Mouse (Mus musculus) ES-E14 (cell line): Measurements from ENCODE around the gene Clstn2.

Experiments used
- CHD2 ChIP-seq: IDR thresholded peaks from 2 replicates; pipeline ENCODE4 v1.6.1; 2014; ENCODE audit warnings: mild to moderate bottlenecking, low read depth, low read length, inconsistent platforms
- HCFC1 ChIP-seq: IDR thresholded peaks from 2 replicates; pipeline ENCODE4 v1.6.1; 2012; ENCODE audit warnings: low read length, inconsistent platforms, borderline replicate concordance; ENCODE audit not compliant: insufficient read depth
- ZNF384 ChIP-seq: IDR thresholded peaks from 2 replicates; pipeline ENCODE4 v1.6.1; 2012; ENCODE audit warnings: low read depth, low read length, inconsistent platforms

- TF ChIP-seq HCFC1 (no peak), ZNF384 (no peak), CHD2 (no peak)
These were observed 390.6 kb downstream of the Clstn2 start for GRCm38 (mm10) chr9:97642396-97642795.
